Mouse (Mus musculus) kidney, adult 2 months (tissue): ENCODE measurements around the gene Ttk. TPM values are rescaled to one million over a fixed set of nuclear protein-coding genes. Genes with fewer than 3 reads are reported as not detected.

Experiments used
- DNase-seq: peaks from one replicate; pipeline ENCODE4 v3.0.0; 2021
- H3K27ac ChIP-seq: fragments of 200-500 bp; 2 replicates; pipeline ENCODE4 v1.5.1; 2012; ENCODE audit warnings: low read depth, low read length, control low read depth, inconsistent platforms; ENCODE audit not compliant: insufficient read depth
- H3K27me3 ChIP-seq: fragments of 200-500 bp; replicated peaks from 2 replicates; pipeline ENCODE4 v1.6.1; 2012; ENCODE audit warnings: mild to moderate bottlenecking, moderate library complexity, low read length, inconsistent platforms; ENCODE audit not compliant: control insufficient read depth, insufficient read depth
- H3K36me3 ChIP-seq: fragments of 200-500 bp; 2 replicates; pipeline ENCODE4 v1.6.1; 2012; ENCODE audit warnings: mild to moderate bottlenecking, moderate library complexity, low read length, inconsistent platforms; ENCODE audit not compliant: control insufficient read depth, insufficient read depth
- H3K4me1 ChIP-seq: fragments of 200-500 bp; 2 replicates; pipeline ENCODE4 v1.6.1; 2011; ENCODE audit warnings: low read length; ENCODE audit not compliant: control insufficient read depth, insufficient read depth
- H3K4me3 ChIP-seq: fragments of 200-500 bp; 2 replicates; pipeline ENCODE4 v1.5.1; 2011; ENCODE audit warnings: mild to moderate bottlenecking, low read depth, low read length, control low read depth; ENCODE audit not compliant: insufficient read depth
- CTCF ChIP-seq: fragments of 200-500 bp; conservative IDR thresholded peaks from 2 replicates; pipeline ENCODE4 v1.5.1; 2011; ENCODE audit warnings: low read depth, mild to moderate bottlenecking, control low read depth, low read length, moderate library complexity, mixed read lengths; ENCODE audit not compliant: insufficient read depth, insufficient read length
- POLR2A ChIP-seq: fragments of 200-500 bp; IDR thresholded peaks from one replicate; pipeline ENCODE4 v1.6.1; 2011; ENCODE audit warnings: low read depth, low read length, control low read depth
- WGBS: fragments of 180-500 bp; shearing (Covaris S2); methylation state at CpG from one replicate; pipeline ENCODE4 v1.1.7; 2018; 5-methylcytosine and 5-hydroxymethylcytosine counted together
- polyA plus RNA-seq: library from polyadenylated mRNA; depleted of rRNA; stranded (reverse); fragments of >200 nt; gene quantifications from 2 replicates; pipeline ENCODE4 v1.2.3, GENCODE M21; 2012; rRNA removed

Ttk gene
- polyA plus RNA-seq, 1 experiment = 0.08 TPM

DNA sequence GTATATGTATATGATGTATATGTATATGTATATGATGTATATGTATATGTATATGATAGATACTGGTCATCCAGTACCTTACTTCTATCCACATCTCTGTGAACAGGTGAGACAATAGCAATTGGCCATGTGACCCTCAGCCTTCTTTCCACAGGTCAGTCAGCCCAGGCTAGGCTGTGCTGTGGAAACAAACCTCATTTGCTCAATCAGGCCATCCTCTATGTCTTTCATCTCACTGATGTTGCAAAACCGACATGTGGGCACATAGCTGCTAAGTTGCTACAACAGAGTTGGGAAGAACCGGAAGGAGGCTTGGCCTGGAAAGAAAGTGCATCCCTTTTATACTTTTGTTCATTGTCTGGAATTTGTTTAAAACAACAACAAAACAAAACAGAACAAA is 67.6 kb downstream of the Ttk start:
- no peak overlapping the region for H3K4me3 ChIP-seq
- H3K4me1 ChIP-seq = no peaks in the 10 kb centered on the region
- no peaks in the 10 kb centered on the region for H3K36me3 ChIP-seq
- no peak for TF ChIP-seq POLR2A
- no peak for TF ChIP-seq CTCF
- no peaks in the 10 kb centered on the region for H3K27me3 ChIP-seq
- no peak overlapping the region for H3K27ac ChIP-seq
- DNase-seq = no peak
- 91% methylated on average over 2 of the region's 2 CpGs for WGBS

DNA sequence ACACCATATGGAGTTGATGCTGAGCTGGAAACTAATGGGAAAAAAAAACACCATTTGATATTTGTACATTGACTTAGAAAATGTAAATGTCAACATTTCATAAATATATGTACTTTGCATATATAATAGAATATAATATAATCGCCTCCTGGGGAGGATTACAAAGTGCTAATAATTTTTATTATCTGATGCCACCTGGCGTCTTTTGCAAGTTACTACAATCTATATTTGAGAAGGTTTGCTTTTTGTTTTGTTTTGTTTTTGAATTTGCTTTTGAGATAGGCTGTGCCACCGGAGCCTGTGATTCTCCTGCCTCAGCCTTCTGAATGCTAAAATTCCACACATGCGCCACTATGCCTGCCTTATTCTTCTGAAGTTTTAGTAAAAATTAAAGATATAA is 71.3 kb downstream of the Ttk start:
- no peak for DNase-seq
- no peak overlapping the region for H3K27ac ChIP-seq
- no peaks in the 10 kb centered on the region for H3K36me3 ChIP-seq
- no peaks in the 10 kb centered on the region for H3K27me3 ChIP-seq
- H3K4me3 ChIP-seq = no peak overlapping the region
- TF ChIP-seq POLR2A (no peak), CTCF (no peak)
- no peaks in the 10 kb centered on the region for H3K4me1 ChIP-seq
- 50% methylated on average over 4 of the region's 4 CpGs for WGBS

DNA sequence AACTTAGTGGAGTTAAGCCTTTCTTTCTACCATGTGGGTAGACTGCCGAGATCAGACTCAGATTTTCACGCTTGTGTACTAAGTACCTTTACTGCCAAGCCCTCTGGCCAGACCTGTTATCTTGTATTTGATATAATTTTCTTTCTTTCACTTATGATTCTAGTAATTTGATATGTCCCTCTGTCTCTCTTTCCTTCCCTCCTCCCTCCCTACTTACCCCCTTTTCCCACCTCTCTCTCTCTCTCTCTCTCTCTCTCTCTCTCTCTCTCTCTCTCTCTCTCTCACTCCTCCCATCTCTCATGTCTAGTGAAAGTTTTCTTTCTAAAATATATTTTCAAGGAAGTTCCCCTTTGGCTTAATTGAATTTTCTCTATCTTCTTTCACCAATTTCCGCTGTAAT is 72.5 kb downstream of the Ttk start:
- H3K36me3 ChIP-seq = no peaks in the 10 kb centered on the region
- TF ChIP-seq POLR2A = no peak
- no peak for TF ChIP-seq CTCF
- no peak overlapping the region for H3K4me3 ChIP-seq
- no peak overlapping the region for H3K27ac ChIP-seq
- H3K27me3 ChIP-seq = no peaks in the 10 kb centered on the region
- H3K4me1 ChIP-seq = no peaks in the 10 kb centered on the region
- DNase-seq = no peak
- 75% methylated on average over 3 of the region's 3 CpGs for WGBS

DNA sequence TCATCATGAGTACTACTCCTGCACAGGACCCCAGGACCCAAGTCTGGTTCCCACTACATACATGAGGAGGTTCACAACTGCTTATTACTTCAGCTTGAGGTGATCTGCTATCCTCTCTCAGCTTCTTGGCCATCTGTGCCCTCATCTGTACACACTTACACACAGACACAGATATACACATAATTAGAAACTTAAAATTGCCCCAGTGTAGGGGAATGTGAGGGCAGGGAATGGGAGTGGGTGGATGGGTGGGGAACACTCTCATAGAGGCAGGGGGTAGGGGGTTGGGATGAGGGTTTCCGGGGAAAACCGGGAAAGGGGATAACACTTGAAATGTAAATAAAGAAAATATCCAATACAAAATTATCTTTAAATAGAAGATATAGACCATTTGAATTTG is 75.3 kb downstream of the Ttk start:
- no peaks in the 10 kb centered on the region for H3K36me3 ChIP-seq
- no peak for TF ChIP-seq CTCF
- no peak for TF ChIP-seq POLR2A
- no peak overlapping the region for H3K4me3 ChIP-seq
- no peaks in the 10 kb centered on the region for H3K27me3 ChIP-seq
- no peaks in the 10 kb centered on the region for H3K4me1 ChIP-seq
- WGBS = 92% methylated on average over 2 of the region's 2 CpGs
- no peak overlapping the region for H3K27ac ChIP-seq
- no peak for DNase-seq

DNA sequence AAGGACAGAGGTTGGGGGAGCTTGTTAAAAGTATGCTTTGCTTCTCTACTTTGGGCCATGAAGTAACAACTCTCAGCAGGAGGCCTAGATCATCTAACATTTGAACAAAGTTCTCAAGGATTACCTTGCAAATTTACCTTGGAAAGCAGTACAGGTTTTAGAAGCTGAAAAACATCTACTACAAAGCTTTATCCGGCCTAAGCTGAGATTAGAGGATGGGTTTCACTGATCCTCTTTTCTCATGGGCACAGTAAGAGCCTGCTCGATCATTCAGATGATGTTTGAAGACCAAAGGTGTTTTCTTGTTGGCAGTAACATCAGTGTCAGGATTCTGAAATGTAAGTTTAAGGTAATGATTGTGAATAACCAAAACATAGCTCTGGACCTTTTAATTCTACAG is 76.4 kb downstream of the Ttk start:
- H3K27me3 ChIP-seq = no peaks in the 10 kb centered on the region
- H3K36me3 ChIP-seq = no peaks in the 10 kb centered on the region
- H3K27ac ChIP-seq = no peak overlapping the region
- DNase-seq = no peak
- WGBS = 83% methylated on average over 2 of the region's 2 CpGs
- no peak overlapping the region for H3K4me3 ChIP-seq
- H3K4me1 ChIP-seq = no peaks in the 10 kb centered on the region
- TF ChIP-seq CTCF (no peak), POLR2A (no peak)

Other genes starting within 250 kb of the Ttk start
- gene Elovl4, start 28.4 kb upstream of the Ttk start, polyA plus RNA-seq = 0.33 and 0.55 TPM in 2 replicates
- 57.7 and 61.7 TPM in 2 replicates for gene Bckdhb, start 90.5 kb downstream of the Ttk start, polyA plus RNA-seq